Mouse (Mus musculus): ENCODE data around the gene Ttc34.

DNA sequence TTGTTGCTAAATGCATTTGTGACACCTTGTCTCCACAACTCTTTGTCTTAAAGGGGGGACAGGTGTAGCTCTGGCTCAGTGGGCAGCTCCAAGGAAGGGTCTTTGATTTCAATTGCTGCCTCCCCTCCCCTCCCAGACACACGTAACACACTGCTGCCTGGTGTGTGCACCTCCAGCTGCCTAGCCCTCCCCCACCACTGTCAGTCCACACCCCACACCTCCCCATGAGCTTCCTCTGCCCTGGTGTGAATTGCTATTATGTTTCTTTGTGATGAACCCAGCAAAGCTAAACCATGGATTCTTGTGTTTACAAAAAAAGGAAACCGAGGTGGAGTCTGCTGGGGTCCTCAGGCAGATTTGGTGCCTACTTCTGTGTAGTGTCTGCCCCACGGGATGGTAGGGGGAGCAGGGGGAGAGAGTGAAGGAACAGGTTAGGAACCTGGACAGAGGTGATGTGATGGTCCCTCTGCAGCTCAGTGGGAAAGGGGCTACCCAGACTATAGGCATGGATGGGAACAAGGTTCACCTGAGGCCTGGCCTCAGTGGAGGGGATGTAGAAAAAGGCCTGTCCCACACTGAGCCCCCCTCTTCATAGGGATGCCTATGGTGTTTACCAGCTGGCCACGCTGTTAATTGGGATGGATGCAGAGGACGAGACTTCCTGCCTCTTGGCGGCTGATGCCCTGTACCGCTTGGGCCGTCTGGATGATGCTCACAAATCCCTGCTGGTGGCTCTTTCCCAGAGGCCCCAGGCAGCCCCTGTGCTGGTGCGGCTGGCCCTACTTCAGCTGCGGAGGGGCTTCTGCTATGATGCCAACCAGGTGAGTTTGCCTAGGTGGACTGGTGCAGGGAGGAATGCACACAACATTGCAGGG, 20.3 kb downstream of the Ttc34 start:
- no peak for TF ChIP-seq POLR2A (IDR thresholded peaks at IDR 0.05; ENCODE audit: borderline replicate concordance, extremely low read depth, insufficient read depth, insufficient read length, poor library complexity, severe bottlenecking)
- TF ChIP-seq CTCF (IDR thresholded peaks at IDR 0.05; ENCODE audit: borderline replicate concordance, extremely low read depth, insufficient read depth, insufficient read length) = no peak

All from brain, embryonic 14.5 days (tissue).